Mouse (Mus musculus) gastrocnemius, adult 18-20 months (tissue): ENCODE data around the gene Snx6. TPM values are rescaled to one million over a fixed set of nuclear protein-coding genes. Genes with fewer than 3 reads are reported as not detected.
"Not testable (repeated sequence)": the region's sequence is repeated elsewhere in the genome, so short reads cannot be mapped to it uniquely, and the experiment has no call there.

Source experiments
- DNase-seq: peaks from one replicate; pipeline ENCODE4 v3.0.0; 2021; ENCODE audit warnings: low spot score
- total RNA-seq, 2 experiments: library from RNA; stranded (reverse); gene quantifications; 2 replicates each; pipeline ENCODE4 v1.2.3; 2021

The Snx6 gene
- total RNA-seq, 2 experiments from 2014 or later = 17.0 to 17.6 TPM

- DNase-seq = not testable (repeated sequence)
Observed at GRCm38 (mm10) chr12:54710494-54710879, 85.0 kb downstream of the Snx6 start.

GRCm38 (mm10) chr12:54709691-54710493 is 85.6 kb downstream of the Snx6 start:
- DNase-seq = not testable (repeated sequence)

- DNase-seq = no peak
Observed at GRCm38 (mm10) chr12:54699394-54699793, 96.1 kb downstream of the Snx6 start.

DNA sequence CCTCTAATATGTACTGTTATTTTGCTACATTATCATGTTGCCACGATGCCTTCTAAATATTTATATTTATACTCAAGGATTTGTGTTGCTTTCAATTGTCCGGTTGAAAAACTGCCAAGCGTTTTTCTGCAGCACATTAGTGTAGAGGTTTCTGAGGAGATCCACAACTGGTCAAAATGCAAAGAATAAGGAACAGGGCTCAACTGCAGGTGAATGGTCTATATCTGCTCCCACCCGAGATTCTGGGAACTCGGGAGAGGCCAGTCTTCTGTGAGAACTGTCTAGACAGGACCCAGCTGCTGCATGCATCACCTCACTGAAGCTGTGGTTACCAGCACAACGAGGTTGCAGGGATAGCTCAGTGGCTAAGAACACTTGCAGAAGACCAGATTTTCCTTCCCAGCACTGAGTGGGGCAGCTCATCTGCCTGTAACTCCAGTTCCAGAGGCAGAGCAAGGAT is 97.7 kb downstream of the Snx6 start:
- peak; percentile 17 for DNase-seq

DNA sequence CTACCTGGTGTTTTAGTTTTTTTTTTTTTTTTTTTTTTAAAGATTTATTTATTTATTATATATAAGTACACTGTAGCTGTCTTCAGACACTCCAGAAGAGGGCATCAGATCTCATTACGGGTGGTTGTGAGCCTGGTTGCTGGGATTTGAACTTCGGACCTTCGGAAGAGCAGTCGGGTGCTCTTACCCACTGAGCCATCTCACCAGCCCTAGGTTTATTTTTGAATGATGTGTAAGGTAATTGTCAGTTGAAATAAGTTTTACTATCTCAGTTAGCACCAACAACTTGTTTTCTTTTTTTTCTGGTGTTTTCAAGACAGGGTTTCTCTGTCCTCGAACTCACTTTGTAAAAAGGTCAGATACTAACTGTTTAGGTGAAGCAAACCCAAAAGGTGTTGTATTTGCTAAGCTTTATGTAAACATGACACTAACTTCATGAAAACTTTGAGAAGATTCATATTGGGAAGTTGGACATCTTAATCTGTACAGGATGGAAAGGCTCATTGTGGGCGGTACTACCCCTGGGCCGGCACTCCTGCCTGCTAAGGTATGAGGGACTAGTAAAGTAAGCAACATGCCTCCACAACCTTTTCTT is 98.4 kb downstream of the Snx6 start:
- DNase-seq = peak; percentile 26

Other genes starting within 250 kb of the Snx6 start
- gene Sptssa, start 139.1 kb downstream of the Snx6 start, total RNA-seq = 10 to 100 TPM; 15.8 TPM
- gene Eapp, start 99.8 kb downstream of the Snx6 start, total RNA-seq = 10 to 100 TPM; 17.1 to 18.5 TPM
- 100 to 1,000 TPM; 462 to 524 TPM for gene Cfl2, start 67.2 kb upstream of the Snx6 start, total RNA-seq
- gene Gm20403, start 190.8 kb upstream of the Snx6 start, total RNA-seq = not detected
- 1 to 10 TPM; 3.1 to 4.2 TPM for gene Baz1a, start 218.6 kb upstream of the Snx6 start, total RNA-seq